Mouse (Mus musculus): ENCODE results near the gene Dnah7a.
"Not testable (repeated sequence)": the region's sequence is repeated elsewhere in the genome, so short reads cannot be mapped to it uniquely, and the experiment has no call there.

GRCm38 (mm10) chr1:53664268-53664667 lies 42.3 kb downstream of the Dnah7a start:
- not testable (repeated sequence) for TF ChIP-seq GATA1 (IDR thresholded peaks at IDR 0.05; ENCODE audit: borderline replicate concordance, low read length); FLI1 (IDR thresholded peaks at IDR 0.05; ENCODE audit: low read length)

Measured in megakaryocyte, embryonic 14.5 days (primary cell).